Mouse (Mus musculus) heart, postnatal 4 days (tissue): ENCODE data around the gene Tnfsf14. TPM values are rescaled to one million over a fixed set of nuclear protein-coding genes. Genes with fewer than 3 reads are reported as not detected.
A peak's percentile ranks its signal among the peaks of the same experiment; 100 is the strongest.

Experiments used
- DNase-seq: peaks from one replicate; pipeline ENCODE4 v3.0.0; 2021
- total RNA-seq, 2 experiments: library from RNA; stranded (reverse); gene quantifications; 2 replicates each; pipeline ENCODE4 v1.2.3; 2021

Tnfsf14 gene
- total RNA-seq, 2 experiments from 2014 or later = not detected

GRCm38 (mm10) chr17:57201841-57202724 lies 8.1 kb upstream of the Tnfsf14 start:
- no peak for DNase-seq

GRCm38 (mm10) chr17:57198252-57198651 lies 4.3 kb upstream of the Tnfsf14 start:
- no peak for DNase-seq

GRCm38 (mm10) chr17:57195326-57196010 lies 1.5 kb upstream of the Tnfsf14 start:
- DNase-seq = no peak

GRCm38 (mm10) chr17:57194771-57195170 lies 794 bp upstream of the Tnfsf14 start:
- no peak for DNase-seq

GRCm38 (mm10) chr17:57188510-57189192 lies 5.3 kb downstream of the Tnfsf14 start:
- DNase-seq = no peak

- DNase-seq = no peak
Measured at GRCm38 (mm10) chr17:57185641-57186040, 8.3 kb downstream of the Tnfsf14 start.

- DNase-seq = no peak
Measured at GRCm38 (mm10) chr17:57182871-57183270, 11.1 kb downstream of the Tnfsf14 start.

- DNase-seq = peak; percentile 17
Measured at GRCm38 (mm10) chr17:57180363-57180762, 13.6 kb downstream of the Tnfsf14 start.

- DNase-seq = no peak
Measured at GRCm38 (mm10) chr17:57173351-57173750, 20.6 kb downstream of the Tnfsf14 start.

- peak; percentile 16 for DNase-seq
Measured at GRCm38 (mm10) chr17:57172378-57172777, 21.6 kb downstream of the Tnfsf14 start.

GRCm38 (mm10) chr17:57170616-57171260 lies 23.2 kb downstream of the Tnfsf14 start:
- DNase-seq = no peak

GRCm38 (mm10) chr17:57166800-57167791 lies 26.9 kb downstream of the Tnfsf14 start:
- peak; percentile 94 for DNase-seq

GRCm38 (mm10) chr17:57153787-57154186 lies 40.2 kb downstream of the Tnfsf14 start:
- no peak for DNase-seq

- DNase-seq = no peak
Measured at GRCm38 (mm10) chr17:57153006-57153405, 41.0 kb downstream of the Tnfsf14 start.

- DNase-seq = no peak
Measured at GRCm38 (mm10) chr17:57148994-57149803, 44.8 kb downstream of the Tnfsf14 start, which contains the start of gene Cd70. Gene Cd70, minus strand, starts transcription at chr17:57149777.

GRCm38 (mm10) chr17:57148343-57148742 lies 45.6 kb downstream of the Tnfsf14 start:
- DNase-seq = no peak

GRCm38 (mm10) chr17:57145115-57145514 lies 48.9 kb downstream of the Tnfsf14 start:
- no peak for DNase-seq

- DNase-seq = no peak
Measured at GRCm38 (mm10) chr17:57143704-57144103, 50.3 kb downstream of the Tnfsf14 start.

GRCm38 (mm10) chr17:57139708-57140107 lies 54.3 kb downstream of the Tnfsf14 start:
- DNase-seq = no peak
